Mouse (Mus musculus) heart, embryonic 11.5 days (tissue): ENCODE measurements around the gene Numa1. TPM values are rescaled to one million over a fixed set of nuclear protein-coding genes. Genes with fewer than 3 reads are reported as not detected.
"Not testable (repeated sequence)": the region's sequence is repeated elsewhere in the genome, so short reads cannot be mapped to it uniquely, and the experiment has no call there.

Experiments
- ATAC-seq: fragments of 200-750 bp; cut with Nextera tagmentation; replicated peaks from 2 replicates; pipeline ENCODE4 v1.8.0; 2017; ENCODE audit warnings: moderate library complexity; ENCODE audit not compliant: insufficient number of reproducible peaks, low FRiP score, low TSS enrichment
- H3K27ac ChIP-seq: fragments of 300-500 bp; sonication (generic); 2 replicates; pipeline ENCODE4 v1.5.1; 2014; ENCODE audit warnings: mild to moderate bottlenecking, low read depth, low read length
- H3K27me3 ChIP-seq: fragments of 300-500 bp; sonication (generic); 2 replicates; pipeline ENCODE4 v1.6.1; 2014; ENCODE audit warnings: mild to moderate bottlenecking, low read length, mixed read lengths; ENCODE audit not compliant: control insufficient read depth, insufficient read depth
- H3K36me3 ChIP-seq: fragments of 300-500 bp; sonication (generic); 2 replicates; pipeline ENCODE4 v1.6.1; 2014; ENCODE audit warnings: mild to moderate bottlenecking, low read length, moderate library complexity, mixed read lengths; ENCODE audit not compliant: control insufficient read depth, insufficient read depth
- H3K4me1 ChIP-seq: fragments of 300-500 bp; sonication (generic); 2 replicates; pipeline ENCODE4 v1.6.1; 2014; ENCODE audit warnings: low read length; ENCODE audit not compliant: control insufficient read depth, insufficient read depth
- H3K4me2 ChIP-seq: fragments of 300-500 bp; sonication (generic); 2 replicates; pipeline ENCODE4 v1.6.1; 2014; ENCODE audit warnings: mild to moderate bottlenecking, moderate library complexity
- H3K4me3 ChIP-seq: fragments of 300-500 bp; sonication (generic); 2 replicates; pipeline ENCODE4 v1.5.1; 2014; ENCODE audit warnings: low read depth, low read length
- H3K9ac ChIP-seq: fragments of 300-500 bp; sonication (generic); 2 replicates; pipeline ENCODE4 v1.6.1; 2014; ENCODE audit warnings: mild to moderate bottlenecking, low read depth, low read length, moderate library complexity
- H3K9me3 ChIP-seq: fragments of 300-500 bp; sonication (generic); replicated peaks from 2 replicates; pipeline ENCODE4 v1.6.1; 2016; ENCODE audit warnings: low read length; ENCODE audit not compliant: control insufficient read depth
- WGBS: fragments of 180-500 bp; shearing (Covaris S2); extraction: QIAGEN DNeasy Blood & Tissue Kit; methylation state at CpG from one replicate; pipeline ENCODE4 v1.1.7; 2014; ENCODE audit not compliant: insufficient replicate concordance; 5-methylcytosine and 5-hydroxymethylcytosine counted together
- polyA plus RNA-seq: library from polyadenylated mRNA; unstranded; fragments of >200 nt; fragmentation: Nextera tagmentation; extraction: Ambion mirVana; gene quantifications from 2 replicates; pipeline ENCODE4 v1.2.1, GENCODE M21; 2014

The Numa1 gene
- polyA plus RNA-seq, 1 experiment from 2014 or later = 58.0 TPM

DNA sequence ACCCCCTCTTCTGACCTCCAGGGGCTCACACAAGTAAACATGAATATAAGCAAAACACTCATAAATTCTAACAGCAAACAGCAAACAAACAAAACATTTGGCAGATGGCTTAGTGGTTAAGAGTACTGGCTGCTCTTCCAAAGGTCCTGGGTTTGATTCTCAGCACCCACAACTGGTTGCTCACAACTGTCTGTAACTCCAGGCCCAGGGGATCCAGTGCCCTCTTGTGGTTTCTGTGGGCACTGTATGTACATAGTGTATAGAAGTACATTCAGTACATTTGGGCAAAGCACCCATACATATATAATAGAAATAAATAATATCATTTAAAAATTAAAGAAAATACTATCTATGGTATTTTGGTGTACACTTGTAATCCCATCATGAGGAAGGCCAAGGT is 31.1 kb upstream of the Numa1 start:
- no peaks in the 10 kb centered on the region for H3K9me3 ChIP-seq
- no peak overlapping the region for H3K4me3 ChIP-seq
- no peak overlapping the region for H3K4me2 ChIP-seq
- H3K4me1 ChIP-seq = peaks cover 13% of the 10 kb centered on the region
- H3K36me3 ChIP-seq = 0 out of 2 replicates have a peak, but pooled peaks cover 7% of the 10 kb centered on the region
- H3K27ac ChIP-seq = no peak overlapping the region
- H3K9ac ChIP-seq = no peak overlapping the region
- ATAC-seq = no peak
- H3K27me3 ChIP-seq = no peaks in the 10 kb centered on the region

DNA sequence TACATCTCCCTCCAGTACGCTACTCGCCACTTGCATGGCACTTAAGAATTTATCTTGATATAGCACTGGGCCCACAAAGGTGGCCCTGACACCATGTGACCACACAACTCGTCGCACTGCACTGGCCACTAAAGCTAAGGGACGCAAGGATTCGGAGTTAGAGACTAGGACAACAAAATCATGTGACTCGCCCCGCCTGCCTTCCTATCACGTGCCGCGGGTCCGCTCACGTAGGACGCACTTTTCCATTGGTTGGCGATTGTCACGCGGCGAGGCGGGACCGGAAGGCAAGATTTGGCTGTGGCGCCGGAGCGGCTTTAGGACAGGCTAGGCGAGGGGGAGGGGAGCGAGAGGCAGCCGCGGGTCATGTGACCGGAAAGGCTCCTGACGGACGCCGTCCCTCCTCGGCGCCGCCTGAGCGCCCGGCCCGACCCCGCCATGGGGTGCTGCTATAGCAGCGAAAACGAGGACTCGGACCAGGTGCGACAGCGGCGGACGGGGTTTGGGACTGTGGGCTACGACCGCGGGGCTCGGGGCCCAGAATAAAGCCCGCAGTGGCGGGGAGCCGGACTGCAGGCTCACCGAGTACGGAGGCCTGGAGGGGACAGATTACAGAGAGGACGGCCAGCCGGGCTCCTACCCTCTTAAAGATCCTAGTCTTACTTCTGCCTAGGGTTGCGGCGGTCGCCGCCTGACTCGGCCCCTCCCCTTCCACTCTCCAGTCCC is 28.2 kb upstream of the Numa1 start, which contains the start of gene Lamtor1:
Gene Lamtor1, plus strand, starts transcription at position 344 of the 726 bp plus-strand sequence.
- Histone ChIP-seq H3K4me2 (peak within 1 kb of the TSS; percentile 81), H3K9ac (peak within 1 kb of the TSS; percentile 93), H3K4me1 (peaks cover 20% of the 10 kb centered on the region), H3K9me3 (no peaks in the 10 kb centered on the region), H3K27me3 (no peaks in the 10 kb centered on the region), H3K4me3 (peak within 1 kb of the TSS; percentile 87), H3K36me3 (peaks cover 13% of the 10 kb centered on the region), H3K27ac (peak within 1 kb of the TSS; percentile 97)
- ATAC-seq = peak; percentile 98
- WGBS = under 1% methylated on average over 60 of the region's 61 CpGs

DNA sequence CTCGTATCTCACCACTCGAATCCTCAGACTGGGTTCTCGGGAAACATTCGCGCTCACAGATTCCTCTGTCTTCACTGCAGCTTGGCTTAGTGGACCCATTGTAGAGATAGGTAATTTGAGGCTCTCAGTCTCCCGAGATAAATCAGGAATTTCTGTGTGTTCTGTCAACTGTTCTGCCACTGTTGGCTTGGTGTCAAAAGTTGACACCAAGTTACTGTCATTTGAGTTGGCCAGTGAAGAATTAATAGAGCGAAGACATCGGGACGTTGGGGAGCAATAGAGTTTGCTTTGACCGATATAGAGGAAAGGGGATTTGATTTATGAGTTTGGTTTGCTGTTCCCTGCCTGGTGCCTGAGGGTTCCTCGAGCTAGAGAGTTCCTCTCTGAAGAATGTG is 27.6 kb upstream of the Numa1 start, which contains the start of gene Tomt:
Gene Tomt, minus strand, starts transcription at position 73 of the 395 bp plus-strand sequence.
- H3K4me2 ChIP-seq = peak within 1 kb of the TSS; percentile 81
- peak within 1 kb of the TSS; percentile 87 for H3K4me3 ChIP-seq
- H3K27me3 ChIP-seq = no peaks in the 10 kb centered on the region
- peaks cover 20% of the 10 kb centered on the region for H3K4me1 ChIP-seq
- WGBS = 17% methylated on average over 11 of the region's 11 CpGs
- H3K9ac ChIP-seq = peak within 1 kb of the TSS; percentile 93
- ATAC-seq = no peak
- no peaks in the 10 kb centered on the region for H3K9me3 ChIP-seq
- peaks cover 16% of the 10 kb centered on the region for H3K36me3 ChIP-seq
- H3K27ac ChIP-seq = peak within 1 kb of the TSS; percentile 97

- no peaks in the 10 kb centered on the region for H3K27me3 ChIP-seq
- no peaks in the 10 kb centered on the region for H3K9me3 ChIP-seq
- H3K9ac ChIP-seq = peak overlapping the region; percentile 93
- ATAC-seq = no peak
- 67% methylated on average over 8 of the region's 8 CpGs for WGBS
- peaks cover 20% of the 10 kb centered on the region for H3K4me1 ChIP-seq
- H3K36me3 ChIP-seq = peaks cover 16% of the 10 kb centered on the region
- peak overlapping the region; percentile 81 for H3K4me2 ChIP-seq
- H3K27ac ChIP-seq = peak overlapping the region; percentile 97; the same call in 1 of the 2 replicates
- peak overlapping the region; percentile 87 for H3K4me3 ChIP-seq
Observed at GRCm38 (mm10) chr7:101906696-101907095, 27.2 kb upstream of the Numa1 start.

DNA sequence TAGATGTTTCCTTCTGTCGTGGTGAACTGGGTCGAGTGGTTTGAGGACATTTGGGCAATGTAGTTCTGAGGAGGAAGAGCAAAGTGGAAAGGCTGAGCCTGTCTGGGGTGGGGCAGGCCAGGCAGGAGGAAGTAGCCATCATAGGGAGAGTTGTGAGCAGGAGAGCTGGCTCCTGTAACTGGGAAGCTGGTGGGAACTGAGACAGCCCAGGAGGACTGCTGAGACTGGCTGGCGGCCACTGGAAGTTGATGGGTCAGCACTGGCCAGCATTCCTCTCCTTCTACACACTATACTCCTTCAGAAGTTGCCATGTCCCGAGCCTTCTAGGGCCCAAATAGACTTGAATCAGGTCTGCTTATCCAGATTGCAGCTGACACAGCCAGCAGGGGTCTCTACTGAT is 25.5 kb upstream of the Numa1 start:
- Histone ChIP-seq H3K4me1 (peaks cover 20% of the 10 kb centered on the region), H3K27ac (no peak overlapping the region), H3K36me3 (peaks cover 21% of the 10 kb centered on the region), H3K27me3 (no peaks in the 10 kb centered on the region), H3K4me3 (no peak overlapping the region), H3K4me2 (no peak overlapping the region), H3K9me3 (no peaks in the 10 kb centered on the region), H3K9ac (0 out of 2 replicates have a peak overlapping the region, but pooled peaks have one; percentile 22)
- ATAC-seq = no peak
- WGBS = 64% methylated on average over 4 of the region's 4 CpGs

GRCm38 (mm10) chr7:101910138-101910537 is 23.8 kb upstream of the Numa1 start:
- Histone ChIP-seq H3K27ac (no peak overlapping the region), H3K4me2 (no peak overlapping the region), H3K4me1 (peaks cover 16% of the 10 kb centered on the region), H3K27me3 (no peaks in the 10 kb centered on the region), H3K36me3 (peaks cover 22% of the 10 kb centered on the region), H3K9me3 (no peaks in the 10 kb centered on the region), H3K9ac (no peak overlapping the region), H3K4me3 (no peak overlapping the region)
- ATAC-seq = no peak
- WGBS = 83% methylated on average over 4 of the region's 4 CpGs

DNA sequence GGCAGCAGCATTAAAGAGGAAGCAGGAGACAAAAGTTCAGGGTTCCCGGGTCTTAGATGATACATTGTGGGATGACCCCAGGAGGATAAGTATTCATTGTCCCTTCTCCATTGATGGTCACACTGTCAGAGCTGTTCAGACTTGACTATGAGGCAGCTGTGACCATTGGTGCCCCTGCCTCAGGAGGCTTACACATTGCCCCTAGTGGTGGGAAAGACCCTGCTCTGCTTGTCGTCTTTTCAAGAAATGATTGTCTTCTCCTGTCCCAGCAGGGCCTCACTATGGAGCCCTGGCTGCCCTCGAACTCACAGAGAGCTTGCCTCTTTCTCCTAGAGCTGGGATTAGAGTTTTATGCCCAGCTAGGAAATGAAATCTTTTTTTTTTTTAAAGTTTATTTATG is 21.9 kb upstream of the Numa1 start:
- no peak for ATAC-seq
- Histone ChIP-seq H3K9ac (no peak overlapping the region), H3K4me2 (no peak overlapping the region), H3K27ac (no peak overlapping the region), H3K27me3 (no peaks in the 10 kb centered on the region), H3K4me3 (no peak overlapping the region), H3K36me3 (peaks cover 22% of the 10 kb centered on the region), H3K9me3 (no peaks in the 10 kb centered on the region), H3K4me1 (peaks cover 10% of the 10 kb centered on the region)
- 68% methylated on average over 3 of the region's 3 CpGs for WGBS

GRCm38 (mm10) chr7:101918071-101918470 is 15.8 kb upstream of the Numa1 start:
- 0 out of 2 replicates have a peak, but pooled peaks have one; percentile 52 for ATAC-seq
- Histone ChIP-seq H3K36me3 (peaks cover 5% of the 10 kb centered on the region), H3K9ac (no peak overlapping the region), H3K4me3 (no peak overlapping the region), H3K9me3 (no peaks in the 10 kb centered on the region), H3K4me2 (no peak overlapping the region), H3K27ac (no peak overlapping the region), H3K4me1 (no peaks in the 10 kb centered on the region), H3K27me3 (no peaks in the 10 kb centered on the region)
- WGBS = 15% methylated on average over 1 of the region's 1 CpGs

- H3K27me3 ChIP-seq, H3K4me2 ChIP-seq, H3K4me3 ChIP-seq, ATAC-seq, H3K9me3 ChIP-seq, H3K9ac ChIP-seq, H3K4me1 ChIP-seq, H3K27ac ChIP-seq, H3K36me3 ChIP-seq: not testable (repeated sequence)
Observed at GRCm38 (mm10) chr7:101925892-101926291, 8.0 kb upstream of the Numa1 start.
